Mouse (Mus musculus): ENCODE results near the gene Cdc27. TPM values are rescaled to one million over a fixed set of nuclear protein-coding genes. Genes with fewer than 3 reads are reported as not detected.

Cdc27 gene
- polyA plus RNA-seq, 1 experiment from 2014 or later = 33.7 TPM

- DNase-seq (ENCODE audit: low spot score) = no peak
These were observed 62.1 kb downstream of the Cdc27 start for GRCm38 (mm10) chr11:104488292-104488691.

DNA sequence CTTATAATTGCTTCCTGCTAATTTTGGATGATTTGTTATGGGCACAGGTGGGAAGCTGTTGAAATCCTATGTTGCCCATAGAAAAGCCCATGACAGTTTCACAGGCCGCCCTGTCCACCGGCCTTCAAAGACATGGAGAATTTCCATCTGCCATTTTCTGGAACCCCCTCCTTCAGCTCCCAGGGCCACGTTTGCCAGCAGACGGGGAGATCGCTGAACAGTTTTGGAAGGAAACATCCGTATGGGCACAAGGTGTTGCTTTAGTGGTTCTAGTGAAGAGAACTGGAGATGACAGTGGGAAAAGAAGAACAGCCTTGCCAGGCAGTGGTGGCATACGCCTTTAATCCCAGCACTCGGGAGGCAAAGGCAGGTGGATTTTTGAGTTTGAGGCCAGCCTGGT is 68.4 kb downstream of the Cdc27 start:
- DNase-seq (ENCODE audit: low spot score) = no peak

GRCm38 (mm10) chr11:104479505-104479904 is 70.9 kb downstream of the Cdc27 start:
- DNase-seq (ENCODE audit: low spot score) = no peak

GRCm38 (mm10) chr11:104469371-104469835 is 81.0 kb downstream of the Cdc27 start:
- peak; percentile 93 for DNase-seq (ENCODE audit: low spot score)

DNA sequence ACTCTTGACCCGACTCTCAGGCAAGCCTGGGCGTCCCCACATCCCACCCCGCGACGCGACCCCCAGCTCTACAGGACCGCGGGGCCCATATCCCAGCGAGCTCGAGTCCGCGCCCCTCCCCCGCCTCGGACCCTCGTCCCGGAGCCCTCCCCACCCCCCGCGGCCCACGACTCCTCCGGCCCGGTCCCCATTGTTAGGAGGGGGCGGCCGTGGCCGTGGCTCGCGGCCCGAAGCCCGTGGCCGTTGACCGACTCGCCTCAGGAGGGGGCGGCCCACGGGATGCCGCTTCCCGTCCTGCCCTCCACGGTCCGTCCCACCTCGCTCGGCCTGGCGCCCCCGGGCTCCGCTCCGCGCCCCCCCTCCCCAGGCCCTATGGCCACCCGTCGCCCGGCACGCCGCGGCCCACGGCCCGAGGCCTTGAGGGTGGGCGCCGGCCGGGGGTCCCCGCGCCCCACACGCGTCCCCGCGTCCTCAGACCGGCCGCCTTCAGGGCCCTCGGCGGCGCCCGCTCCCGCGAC is 81.6 kb downstream of the Cdc27 start, which contains the start of gene Kansl1:
TSS of gene Kansl1 (minus strand) at position 111 of the 518 bp plus-strand sequence.
- no peak for DNase-seq (ENCODE audit: low spot score)

DNA sequence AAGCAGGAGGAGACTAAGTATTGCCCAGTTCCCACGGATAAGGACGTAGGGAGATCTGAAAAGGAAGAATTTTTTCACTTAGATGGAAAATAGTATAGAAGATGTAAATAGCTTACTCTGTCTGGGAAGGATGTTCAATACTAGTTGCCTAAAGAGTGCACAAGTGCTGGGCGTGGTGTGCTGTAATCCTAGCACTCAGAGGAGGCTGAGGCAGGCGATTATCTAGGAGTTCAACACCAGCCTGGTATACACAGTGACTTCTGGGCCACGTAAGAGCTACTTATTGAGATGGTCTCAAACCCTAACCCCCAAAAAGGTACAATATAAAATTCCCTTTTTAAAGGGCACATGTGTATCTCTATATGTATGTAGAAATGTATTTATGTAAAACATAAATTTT is 82.7 kb downstream of the Cdc27 start:
- no peak for DNase-seq (ENCODE audit: low spot score)

DNA sequence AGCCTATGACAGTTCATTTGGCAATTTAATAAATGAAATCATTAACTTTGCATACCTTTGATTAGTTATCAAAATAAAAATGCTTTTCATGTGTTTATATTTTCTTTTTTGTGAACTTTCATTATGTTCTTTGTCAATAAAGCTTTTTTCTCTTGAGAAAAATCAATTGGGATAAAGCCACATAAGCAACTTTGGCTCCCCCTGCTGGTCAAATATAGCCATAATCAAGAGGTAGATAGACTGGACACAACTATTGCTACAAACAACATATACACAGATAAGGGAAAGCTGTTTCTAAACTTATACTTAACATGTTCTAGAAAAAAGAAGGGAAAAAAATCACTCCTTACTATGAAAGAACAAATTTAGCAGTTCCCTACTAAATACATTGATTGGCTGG is 88.9 kb downstream of the Cdc27 start:
- DNase-seq (ENCODE audit: low spot score) = peak; percentile 78

- no peak for DNase-seq (ENCODE audit: low spot score)
These were observed 90.7 kb downstream of the Cdc27 start for GRCm38 (mm10) chr11:104459671-104460070.

DNA sequence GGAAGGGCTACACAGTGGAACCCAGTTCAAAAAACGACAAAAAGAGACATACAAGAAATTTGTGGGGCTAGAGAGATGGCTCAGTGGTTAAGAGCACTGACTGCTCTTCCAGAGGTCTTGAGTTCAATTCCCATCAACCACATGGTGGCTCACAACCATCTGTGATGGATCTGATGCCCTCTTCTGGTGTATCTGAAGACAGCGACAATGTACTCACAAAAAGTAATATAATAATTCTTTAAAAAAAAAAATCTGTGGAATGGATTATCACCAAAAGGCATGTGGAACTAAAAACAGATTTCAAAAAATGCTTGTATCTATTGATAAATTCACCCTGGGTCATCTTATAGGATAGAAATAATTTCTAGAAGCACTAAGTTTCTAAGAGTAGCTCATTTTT is 91.9 kb downstream of the Cdc27 start:
- no peak for DNase-seq (ENCODE audit: low spot score)

Other genes with a start within 250 kb of the Cdc27 start
- 17.5 and 18.3 TPM in 2 replicates for gene Kansl1, start 81.8 kb downstream of the Cdc27 start, polyA plus RNA-seq (2015; fragmentation: Nextera tagmentation; extraction: Ambion mirVana)
- gene Myl4, start within 50 bp of the Cdc27 start, polyA plus RNA-seq (2015; fragmentation: Nextera tagmentation; extraction: Ambion mirVana) = 7.7 and 9.4 TPM in 2 replicates
- 2.8 TPM in 2 replicates for gene Itgb3, start 57.4 kb upstream of the Cdc27 start, polyA plus RNA-seq (2015; fragmentation: Nextera tagmentation; extraction: Ambion mirVana)
- gene Gm11639, start 135.1 kb upstream of the Cdc27 start, polyA plus RNA-seq (2015; fragmentation: Nextera tagmentation; extraction: Ambion mirVana) = 0.03 TPM in 2 replicates